Mouse (Mus musculus) CH12.LX (cell line): ENCODE results near the gene Pnpla6.

Experiments
- HCFC1 ChIP-seq: IDR thresholded peaks from 2 replicates; pipeline ENCODE4 v1.6.1; 2012; ENCODE audit warnings: low read depth, mild to moderate bottlenecking, inconsistent platforms, low read length, improper control_type of control experiment
- NELFE ChIP-seq: IDR thresholded peaks from 2 replicates; pipeline ENCODE4 v1.6.1; 2011; ENCODE audit warnings: low read depth, low read length, improper control_type of control experiment
- POLR2A ChIP-seq: IDR thresholded peaks from 2 replicates; pipeline ENCODE4 v1.6.1; 2011; ENCODE audit warnings: low read depth, mild to moderate bottlenecking, improper control_type of control experiment, low read length
- RCOR1 ChIP-seq: conservative IDR thresholded peaks from 2 replicates; pipeline ENCODE4 v1.6.1; 2012; ENCODE audit warnings: low read depth, mild to moderate bottlenecking, inconsistent platforms, low read length, improper control_type of control experiment
- ZKSCAN1 ChIP-seq: IDR thresholded peaks from 2 replicates; pipeline ENCODE4 v1.6.1; 2012; ENCODE audit warnings: low read depth, inconsistent platforms, low read length, improper control_type of control experiment, borderline replicate concordance

DNA sequence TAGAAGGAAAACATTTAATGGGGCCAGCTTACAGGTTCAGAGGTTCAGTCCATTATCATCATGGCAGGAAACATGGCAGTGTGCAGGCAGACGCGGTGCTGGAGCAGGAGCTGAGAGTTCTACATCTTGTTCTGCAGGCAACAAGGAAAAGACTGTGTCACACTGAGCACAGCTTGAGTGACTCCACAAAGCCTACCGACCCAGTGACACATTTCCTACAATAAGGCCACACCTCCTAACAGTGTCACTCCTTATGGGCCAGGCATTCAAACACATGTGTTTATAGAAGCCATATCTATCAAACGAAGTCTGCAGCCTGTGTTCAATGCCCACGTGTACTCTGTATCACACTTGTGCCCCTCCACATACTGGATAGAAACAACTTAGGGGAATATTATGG lies 54.6 kb downstream of the Pnpla6 start:
- TF ChIP-seq RCOR1 (no peak), HCFC1 (no peak), POLR2A (no peak), ZKSCAN1 (no peak), NELFE (no peak)
